Mouse (Mus musculus): ENCODE measurements around the gene 1190002N15Rik.

DNA sequence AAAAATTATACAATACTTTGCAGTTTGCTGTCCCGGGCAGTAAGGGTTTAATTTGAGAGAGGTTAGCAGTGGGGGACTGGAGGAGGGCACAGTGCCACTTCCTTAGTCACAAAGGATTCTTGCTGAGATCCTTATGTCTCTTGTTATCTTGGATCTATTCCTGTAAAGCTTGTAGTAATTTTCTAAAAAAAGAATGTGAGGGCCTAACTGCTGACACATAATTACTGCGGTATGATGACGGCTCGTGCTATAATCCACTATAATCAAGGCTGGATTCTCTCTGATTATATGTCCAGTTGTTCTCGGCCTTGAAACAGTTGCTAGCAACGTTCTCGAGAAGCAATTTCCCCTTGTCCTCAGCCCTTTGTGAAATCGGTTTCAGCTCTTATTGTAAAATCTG lies 44.4 kb upstream of the 1190002N15Rik start:
- TF ChIP-seq POLR2A (IDR thresholded peaks at IDR 0.05; ENCODE audit: low read depth, low read length) (no peak), BHLHE40 (IDR thresholded peaks at IDR 0.05; ENCODE audit: low read depth, low read length) (no peak), CTCF (conservative IDR thresholded peaks at IDR 0.05 in 1 of 2, IDR thresholded peaks at IDR 0.05 in 1 of 2; ENCODE audit: low read depth in 2 of 2, low read length in 2 of 2) (no peak), USF2 (conservative IDR thresholded peaks at IDR 0.05; ENCODE audit: low read depth, low read length) (no peak)
